Mouse (Mus musculus) MEL (cell line): ENCODE measurements around the gene Fam102a. TPM values are rescaled to one million over a fixed set of nuclear protein-coding genes. Genes with fewer than 3 reads are reported as not detected.

Experiments
- DNase-seq: peaks from one replicate; pipeline ENCODE4 v3.0.0; 2011; ENCODE audit warnings: low read depth, low spot score
- H3K27ac ChIP-seq: 2 replicates; pipeline ENCODE4 v1.5.1; 2012; ENCODE audit warnings: low read depth, mild to moderate bottlenecking, control low read depth, low read length, moderate library complexity; ENCODE audit not compliant: control insufficient read depth
- H3K27me3 ChIP-seq, 2 experiments: fragments of 150-350 bp in 1 of 2; sonication (generic) in 1 of 2; 2 replicates each; pipeline ENCODE4 v1.6.1; 2012; ENCODE audit warnings: low read length in 2 of 2, mild to moderate bottlenecking in 2 of 2, improper control_type of control experiment in 1 of 2, moderate library complexity in 1 of 2; ENCODE audit not compliant: insufficient read depth in 2 of 2, control insufficient read depth in 1 of 2
- H3K36me3 ChIP-seq, 2 experiments: 2 replicates each; pipeline ENCODE4 v1.6.1; 2012 to 2014; ENCODE audit warnings: low read length in 2 of 2, improper control_type of control experiment in 1 of 2, inconsistent platforms in 1 of 2, mild to moderate bottlenecking in 1 of 2; ENCODE audit not compliant: insufficient read depth in 2 of 2, control insufficient read depth in 1 of 2
- H3K4me1 ChIP-seq, 2 experiments: fragments of 150-350 bp in 1 of 2; sonication (generic) in 1 of 2; 2 replicates each; pipeline ENCODE4 v1.6.1; 2012; ENCODE audit warnings: low read length in 2 of 2, improper control_type of control experiment in 1 of 2, mild to moderate bottlenecking in 1 of 2; ENCODE audit not compliant: insufficient read depth in 2 of 2, control insufficient read depth in 1 of 2
- H3K4me3 ChIP-seq, 2 experiments: fragments of 150-350 bp in 1 of 2; sonication (generic) in 1 of 2; 2 replicates each; pipeline ENCODE4 v1.5.1; 2012; ENCODE audit warnings: low read depth in 2 of 2, low read length in 2 of 2, mild to moderate bottlenecking in 2 of 2, moderate library complexity in 2 of 2, control low read depth in 1 of 2, improper control_type of control experiment in 1 of 2; ENCODE audit not compliant: control insufficient read depth in 1 of 2, insufficient read depth in 1 of 2
- H3K79me2 ChIP-seq: 2 replicates; pipeline ENCODE4 v1.6.1; 2012; ENCODE audit warnings: mild to moderate bottlenecking, low read length, moderate library complexity; ENCODE audit not compliant: control insufficient read depth, poor library complexity, insufficient read depth
- H3K9ac ChIP-seq: 2 replicates; pipeline ENCODE4 v1.6.1; 2012; ENCODE audit warnings: low read depth, mild to moderate bottlenecking, control low read depth, low read length, moderate library complexity; ENCODE audit not compliant: control insufficient read depth, poor library complexity, severe bottlenecking
- H3K9me3 ChIP-seq: fragments of 150-350 bp; sonication (generic); replicated peaks from 2 replicates; pipeline ENCODE4 v1.6.1; 2012; ENCODE audit warnings: mild to moderate bottlenecking, low read length, improper control_type of control experiment, moderate library complexity; ENCODE audit not compliant: insufficient read depth
- CHD1 ChIP-seq: IDR thresholded peaks from 2 replicates; pipeline ENCODE4 v1.6.1; 2012; ENCODE audit warnings: low read depth, mild to moderate bottlenecking, inconsistent platforms, low read length, improper control_type of control experiment
- CHD2 ChIP-seq: IDR thresholded peaks from 2 replicates; pipeline ENCODE4 v1.6.1; 2011; ENCODE audit warnings: low read length, improper control_type of control experiment
- CTCF ChIP-seq, 3 experiments: IDR thresholded peaks in 2 of 3; conservative IDR thresholded peaks in 1 of 3; 2 replicates each; pipeline ENCODE4 v1.5.1; 2011 to 2012; ENCODE audit warnings: low read length in 3 of 3, low read depth in 2 of 3, mild to moderate bottlenecking in 2 of 3, improper control_type of control experiment in 1 of 3, inconsistent platforms in 1 of 3, mixed read lengths in 1 of 3, moderate library complexity in 1 of 3; ENCODE audit not compliant: control insufficient read depth in 1 of 3, insufficient read depth in 1 of 3, poor library complexity in 1 of 3, severe bottlenecking in 1 of 3
- E2F4 ChIP-seq: IDR thresholded peaks from 2 replicates; pipeline ENCODE4 v1.6.1; 2011; ENCODE audit warnings: low read depth, low read length, improper control_type of control experiment, borderline replicate concordance
- EP300 ChIP-seq, 2 experiments: IDR thresholded peaks; 2 replicates each; pipeline ENCODE4 v1.6.1; 2011; ENCODE audit warnings: improper control_type of control experiment in 2 of 2, low read length in 2 of 2, low read depth in 1 of 2, mild to moderate bottlenecking in 1 of 2
- GABPA ChIP-seq: IDR thresholded peaks from 2 replicates; pipeline ENCODE4 v1.6.1; 2012; ENCODE audit warnings: low read depth, mild to moderate bottlenecking, inconsistent platforms, low read length, improper control_type of control experiment, moderate library complexity
- GATA1 ChIP-seq: IDR thresholded peaks from 2 replicates; pipeline ENCODE4 v1.6.1; 2011; ENCODE audit warnings: low read depth, low read length, improper control_type of control experiment
- HCFC1 ChIP-seq: IDR thresholded peaks from 2 replicates; pipeline ENCODE4 v1.6.1; 2012; ENCODE audit warnings: low read depth, mild to moderate bottlenecking, inconsistent platforms, low read length, improper control_type of control experiment, moderate library complexity
- KAT2A ChIP-seq: conservative IDR thresholded peaks from 2 replicates; pipeline ENCODE4 v1.6.1; 2012; ENCODE audit warnings: low read depth, low read length, improper control_type of control experiment, inconsistent platforms
- MAFK ChIP-seq: IDR thresholded peaks from 2 replicates; pipeline ENCODE4 v1.6.1; 2011; ENCODE audit warnings: low read depth, mild to moderate bottlenecking, low read length, improper control_type of control experiment, borderline replicate concordance
- MAX ChIP-seq: IDR thresholded peaks from 2 replicates; pipeline ENCODE4 v1.6.1; 2011; ENCODE audit warnings: low read length, improper control_type of control experiment
- MAZ ChIP-seq: IDR thresholded peaks from 2 replicates; pipeline ENCODE4 v1.6.1; 2012; ENCODE audit warnings: low read depth, mild to moderate bottlenecking, inconsistent platforms, low read length, improper control_type of control experiment
- MEF2A ChIP-seq: IDR thresholded peaks from 2 replicates; pipeline ENCODE4 v1.6.1; 2014; ENCODE audit warnings: low read depth, mild to moderate bottlenecking, inconsistent platforms, low read length, improper control_type of control experiment; ENCODE audit not compliant: poor library complexity, insufficient replicate concordance, severe bottlenecking; ENCODE audit errors: extremely low read depth
- MXI1 ChIP-seq: IDR thresholded peaks from 2 replicates; pipeline ENCODE4 v1.6.1; 2011; ENCODE audit warnings: mild to moderate bottlenecking, low read depth, low read length, improper control_type of control experiment
- MYB ChIP-seq: IDR thresholded peaks from 2 replicates; pipeline ENCODE4 v1.6.1; 2011; ENCODE audit warnings: mild to moderate bottlenecking, low read depth, low read length, improper control_type of control experiment
- MYC ChIP-seq: IDR thresholded peaks from 2 replicates; pipeline ENCODE4 v1.6.1; 2011; ENCODE audit warnings: low read depth, mild to moderate bottlenecking, low read length, improper control_type of control experiment, moderate library complexity
- POLR2A ChIP-seq, 2 experiments: IDR thresholded peaks; 2 replicates each; pipeline ENCODE4 v1.6.1; 2011 to 2012; ENCODE audit warnings: low read length in 2 of 2, mild to moderate bottlenecking in 2 of 2, control low read depth in 1 of 2, improper control_type of control experiment in 1 of 2, low read depth in 1 of 2, moderate library complexity in 1 of 2; ENCODE audit not compliant: control insufficient read depth in 1 of 2, insufficient read depth in 1 of 2, poor library complexity in 1 of 2
- POLR2AphosphoS2 ChIP-seq: IDR thresholded peaks from 2 replicates; pipeline ENCODE4 v1.6.1; 2011; ENCODE audit warnings: low read length, improper control_type of control experiment
- POLR2AphosphoS5 ChIP-seq: IDR thresholded peaks from 2 replicates; pipeline ENCODE4 v1.6.1; 2012; ENCODE audit warnings: low read depth, borderline replicate concordance, mild to moderate bottlenecking, inconsistent platforms, low read length, moderate library complexity, mixed read lengths
- RAD21 ChIP-seq: IDR thresholded peaks from 2 replicates; pipeline ENCODE4 v1.6.1; 2011; ENCODE audit warnings: mild to moderate bottlenecking, low read depth, low read length, improper control_type of control experiment
- SIN3A ChIP-seq: IDR thresholded peaks from 2 replicates; pipeline ENCODE4 v1.6.1; 2012; ENCODE audit warnings: low read length, improper control_type of control experiment, inconsistent platforms
- SMC3 ChIP-seq: IDR thresholded peaks from 2 replicates; pipeline ENCODE4 v1.6.1; 2011; ENCODE audit warnings: low read depth, low read length, improper control_type of control experiment
- TAL1 ChIP-seq: IDR thresholded peaks from 2 replicates; pipeline ENCODE4 v1.6.1; 2012; ENCODE audit warnings: mild to moderate bottlenecking, inconsistent platforms, low read length, moderate library complexity, mixed read lengths
- TCF12 ChIP-seq: IDR thresholded peaks from 2 replicates; pipeline ENCODE4 v1.6.1; 2014; ENCODE audit warnings: low read depth, mild to moderate bottlenecking, inconsistent platforms, low read length, improper control_type of control experiment, moderate library complexity
- USF1 ChIP-seq: IDR thresholded peaks from 2 replicates; pipeline ENCODE4 v1.6.1; 2014; ENCODE audit warnings: low read depth, mild to moderate bottlenecking, inconsistent platforms, low read length, improper control_type of control experiment, moderate library complexity
- ZKSCAN1 ChIP-seq: IDR thresholded peaks from 2 replicates; pipeline ENCODE4 v1.6.1; 2012; ENCODE audit warnings: low read depth, mild to moderate bottlenecking, inconsistent platforms, low read length, improper control_type of control experiment, moderate library complexity
- ZMIZ1 ChIP-seq: IDR thresholded peaks from 2 replicates; pipeline ENCODE4 v1.6.1; 2012; ENCODE audit warnings: low read depth, mild to moderate bottlenecking, inconsistent platforms, low read length, improper control_type of control experiment, moderate library complexity
- ZNF384 ChIP-seq: IDR thresholded peaks from 2 replicates; pipeline ENCODE4 v1.6.1; 2012; ENCODE audit warnings: low read depth, mild to moderate bottlenecking, inconsistent platforms, low read length, improper control_type of control experiment
- polyA plus RNA-seq, 2 experiments: library from polyadenylated mRNA; stranded (reverse) in 1 of 2; unstranded in 1 of 2; fragments of >175 nt in 1 of 2; fragments of >200 nt in 1 of 2; gene quantifications; 2 replicates each; pipeline versions ENCODE4 v1.2.1 to v1.2.4; 2012; ENCODE audit warnings: low replicate concordance in 2 of 2, low read depth in 1 of 2; ENCODE audit not compliant: insufficient read length in 2 of 2, insufficient read depth in 1 of 2, missing spikeins in 1 of 2
- total RNA-seq: library from RNA; depleted of rRNA; stranded (reverse); fragments of 300-350 nt; gene quantifications from 2 replicates; pipeline ENCODE4 v1.2.3, GENCODE M21; 2012

The Fam102a gene
- total and polyA plus RNA-seq, 3 experiments = 1.8 to 2.4 TPM; not detected in 1

DNA sequence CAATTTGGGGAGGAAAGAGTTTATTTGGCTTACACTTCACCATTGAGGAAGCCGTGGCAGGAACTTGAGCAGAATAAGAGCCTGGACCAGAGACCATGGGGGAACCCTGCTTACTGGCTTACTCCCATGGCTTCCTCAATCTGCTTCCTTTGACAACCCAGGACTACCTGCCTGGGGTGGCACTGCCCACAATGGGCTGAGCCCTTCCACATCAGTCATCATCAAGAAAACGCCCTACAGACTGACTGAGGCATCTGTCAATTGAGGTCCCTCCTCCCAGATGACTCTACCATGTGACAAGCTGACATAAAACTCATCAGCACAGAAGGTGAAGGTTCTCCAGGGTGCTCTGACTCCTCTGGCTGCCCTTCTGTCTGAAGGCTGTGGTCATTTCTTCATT lies 4.7 kb upstream of the Fam102a start:
- Histone ChIP-seq H3K79me2 (no peaks in the 10 kb centered on the region; the same call in 1 of the 2 replicates), H3K27ac (no peak overlapping the region), H3K4me1 (peaks cover 4 to 5% of the 10 kb centered on the region in 2 experiments; a peak in 3 of 4 replicates), H3K27me3 (peaks cover 3% of the 10 kb centered on the region in 2 experiments; a peak in 2 of 4 replicates), H3K36me3 (no peaks in the 10 kb centered on the region), H3K9ac (no peak overlapping the region), H3K9me3 (no peaks in the 10 kb centered on the region), H3K4me3 (no peak overlapping the region)
- peak; percentile 23 for DNase-seq
- TF ChIP-seq POLR2AphosphoS2 = no peak
- no peak for TF ChIP-seq EP300 (IDR thresholded peaks at IDR 0.05; ENCODE audit: low read depth in 1 of 2, low read length in 2 of 2)
- TF ChIP-seq CHD1 = no peak
- TF ChIP-seq MAX = no peak
- no peak for TF ChIP-seq ZNF384
- TF ChIP-seq GABPA = no peak
- no peak for TF ChIP-seq MXI1
- no peak for TF ChIP-seq ZKSCAN1
- no peak for TF ChIP-seq MEF2A
- TF ChIP-seq E2F4 = no peak
- TF ChIP-seq TCF12 = no peak
- no peak for TF ChIP-seq CTCF (IDR thresholded peaks at IDR 0.05 in 2 of 3, conservative IDR thresholded peaks at IDR 0.05 in 1 of 3; ENCODE audit: control insufficient read depth in 1 of 3, insufficient read depth in 1 of 3, low read depth in 2 of 3, low read length in 3 of 3, poor library complexity in 1 of 3, severe bottlenecking in 1 of 3)
- TF ChIP-seq POLR2A (IDR thresholded peaks at IDR 0.05; ENCODE audit: control insufficient read depth in 1 of 2, insufficient read depth in 1 of 2, low read depth in 1 of 2, low read length in 2 of 2, poor library complexity in 1 of 2) = no peak
- TF ChIP-seq POLR2AphosphoS5 = no peak
- TF ChIP-seq MYB = no peak
- no peak for TF ChIP-seq ZMIZ1
- TF ChIP-seq MYC = no peak

DNA sequence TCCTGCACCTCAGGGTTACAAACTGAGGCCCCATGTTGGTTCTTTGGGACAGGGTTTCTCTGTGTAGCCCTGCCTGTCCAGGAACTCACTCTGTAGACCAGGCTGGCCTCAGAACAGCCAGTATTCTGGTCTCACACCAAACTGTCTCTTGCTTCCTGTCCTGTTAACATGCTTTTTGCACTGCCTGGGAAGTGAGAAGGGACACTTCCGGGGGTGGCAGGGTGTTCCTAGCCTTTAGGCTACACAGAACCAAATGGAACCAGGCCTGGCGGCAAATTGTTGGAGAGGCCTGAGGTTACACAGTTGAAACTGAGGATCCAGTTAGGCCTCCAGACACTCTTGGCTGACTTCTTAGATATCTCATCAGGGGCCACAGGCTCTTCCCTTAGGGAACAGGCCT lies 2.0 kb upstream of the Fam102a start:
- TF ChIP-seq MAFK (no peak), GATA1 (no peak), E2F4 (no peak), MYB (no peak), CHD2 (no peak), TAL1 (no peak), CTCF (IDR thresholded peaks at IDR 0.05 in 2 of 3, conservative IDR thresholded peaks at IDR 0.05 in 1 of 3; ENCODE audit: control insufficient read depth in 1 of 3, insufficient read depth in 1 of 3, low read depth in 2 of 3, low read length in 3 of 3, poor library complexity in 1 of 3, severe bottlenecking in 1 of 3) (no peak), RAD21 (no peak), ZMIZ1 (no peak), USF1 (no peak), HCFC1 (no peak), SIN3A (no peak), SMC3 (no peak), EP300 (IDR thresholded peaks at IDR 0.05; ENCODE audit: low read depth in 1 of 2, low read length in 2 of 2) (no peak), MEF2A (no peak), MAZ (no peak), ZKSCAN1 (no peak), KAT2A (no peak)
- no peak overlapping the region for H3K9ac ChIP-seq
- no peak overlapping the region for H3K4me3 ChIP-seq
- peaks cover 10 to 25% of the 10 kb centered on the region in 2 experiments for H3K4me1 ChIP-seq
- no peak overlapping the region for H3K27ac ChIP-seq
- no peaks in the 10 kb centered on the region; the same call in 1 of the 2 replicates for H3K79me2 ChIP-seq
- H3K9me3 ChIP-seq = no peaks in the 10 kb centered on the region
- no peaks in the 10 kb centered on the region for H3K27me3 ChIP-seq
- H3K36me3 ChIP-seq = peaks cover 0 to 15% of the 10 kb centered on the region in 2 experiments; a peak in 2 of 4 replicates
- no peak for DNase-seq
